Mouse (Mus musculus): ENCODE data around the gene Bcam.

Gene Bcam

DNA sequence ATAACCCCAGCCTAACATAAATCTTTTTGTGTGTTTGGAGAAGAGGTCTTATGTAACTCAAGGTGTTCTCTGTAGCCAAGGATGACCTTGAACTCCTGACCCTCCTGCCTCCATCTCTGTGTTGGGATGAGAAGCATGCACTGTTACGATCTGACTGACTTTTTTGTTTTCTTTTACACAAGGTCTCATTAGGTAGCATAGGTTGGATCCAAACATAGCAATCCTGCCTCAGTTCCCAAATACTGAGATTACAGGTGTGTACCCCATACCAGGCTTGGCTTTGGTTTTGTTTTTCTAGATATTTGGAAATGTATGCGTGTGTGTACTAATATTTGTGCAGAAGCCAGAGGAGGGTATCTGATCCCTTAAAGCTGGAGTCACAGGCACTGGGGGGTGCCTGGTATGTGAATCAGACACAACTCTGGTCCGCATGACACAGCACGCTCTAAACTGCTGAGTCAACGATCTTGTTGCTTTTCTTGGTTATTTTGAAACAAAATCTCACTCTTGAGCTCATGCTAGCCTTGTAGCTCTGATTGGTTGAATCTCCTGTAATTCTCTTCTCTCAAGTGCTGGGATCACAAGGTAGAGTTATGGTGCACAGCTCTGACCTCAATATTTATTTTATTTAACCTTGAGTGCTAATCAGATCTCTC, 52.4 kb downstream of the Bcam start:
- no peak for DNase-seq

DNA sequence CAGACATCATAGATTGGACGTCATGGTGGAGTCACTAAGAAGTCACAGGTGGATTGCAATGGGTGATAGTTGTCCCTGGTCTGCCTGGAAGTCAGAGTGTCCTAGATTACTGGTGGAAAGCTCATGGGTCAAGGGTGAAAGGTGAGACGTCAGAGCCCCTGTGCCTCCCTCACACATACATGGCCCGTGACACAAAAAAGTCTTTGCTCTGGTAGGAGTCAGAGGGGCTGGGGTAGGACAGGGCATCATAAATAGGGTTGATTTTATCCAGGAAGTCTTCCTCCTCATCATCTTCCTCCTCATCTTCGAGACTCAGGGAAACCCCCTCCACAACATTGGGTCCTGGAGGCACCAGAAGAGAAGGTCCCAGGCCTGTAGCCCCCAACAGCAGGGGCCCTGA, 53.5 kb downstream of the Bcam start:
- DNase-seq = no peak

DNA sequence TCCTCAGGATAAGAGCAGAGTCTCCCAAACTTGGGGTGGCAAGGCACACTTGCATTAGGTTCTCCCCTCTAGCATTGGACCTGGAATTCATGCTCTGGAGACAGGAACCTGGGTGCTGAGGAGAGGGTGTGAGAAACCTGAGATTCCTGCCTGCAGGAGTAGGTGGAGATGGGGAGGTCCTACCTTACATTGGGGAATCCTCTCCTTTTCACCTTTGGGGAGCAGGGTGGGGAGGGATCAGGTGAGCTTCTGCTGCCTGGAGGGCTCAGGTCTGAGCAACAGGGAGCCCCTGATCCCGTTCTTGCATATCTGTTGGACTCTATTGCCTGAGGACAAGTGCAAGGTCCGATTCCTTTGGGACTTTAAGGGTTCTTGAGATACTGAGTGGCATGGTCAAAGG, 54.0 kb downstream of the Bcam start:
- DNase-seq = no peak

DNA sequence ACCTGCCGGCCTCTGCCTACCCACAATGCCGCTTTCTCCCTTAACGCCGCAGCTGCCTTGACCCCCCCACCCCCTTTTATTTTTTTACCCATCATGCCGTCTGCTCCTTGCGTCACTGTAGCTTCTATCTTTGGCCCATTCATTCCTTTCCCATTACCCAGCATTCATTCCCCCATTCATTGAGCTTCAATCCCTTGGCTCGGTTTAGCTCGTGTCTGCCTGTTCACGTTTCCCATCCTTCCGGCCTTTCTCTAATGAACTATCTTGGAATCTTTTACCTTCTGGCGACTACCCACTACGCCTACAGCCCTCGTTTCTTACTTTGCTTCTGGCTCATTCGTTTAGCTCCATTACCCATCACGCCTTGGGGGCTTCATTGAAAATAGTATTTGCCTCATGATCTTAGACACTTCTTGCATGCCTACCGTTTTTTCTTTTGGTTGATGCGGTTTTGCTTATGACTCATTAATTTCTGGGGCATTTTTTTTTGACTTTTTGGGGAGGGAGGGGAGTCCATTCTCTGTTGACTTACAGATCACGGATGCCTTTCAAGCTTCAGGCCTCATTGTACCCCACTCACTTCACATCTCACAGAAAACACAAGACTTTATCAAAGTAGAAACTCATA, 54.6 kb downstream of the Bcam start:
- DNase-seq = no peak

DNA sequence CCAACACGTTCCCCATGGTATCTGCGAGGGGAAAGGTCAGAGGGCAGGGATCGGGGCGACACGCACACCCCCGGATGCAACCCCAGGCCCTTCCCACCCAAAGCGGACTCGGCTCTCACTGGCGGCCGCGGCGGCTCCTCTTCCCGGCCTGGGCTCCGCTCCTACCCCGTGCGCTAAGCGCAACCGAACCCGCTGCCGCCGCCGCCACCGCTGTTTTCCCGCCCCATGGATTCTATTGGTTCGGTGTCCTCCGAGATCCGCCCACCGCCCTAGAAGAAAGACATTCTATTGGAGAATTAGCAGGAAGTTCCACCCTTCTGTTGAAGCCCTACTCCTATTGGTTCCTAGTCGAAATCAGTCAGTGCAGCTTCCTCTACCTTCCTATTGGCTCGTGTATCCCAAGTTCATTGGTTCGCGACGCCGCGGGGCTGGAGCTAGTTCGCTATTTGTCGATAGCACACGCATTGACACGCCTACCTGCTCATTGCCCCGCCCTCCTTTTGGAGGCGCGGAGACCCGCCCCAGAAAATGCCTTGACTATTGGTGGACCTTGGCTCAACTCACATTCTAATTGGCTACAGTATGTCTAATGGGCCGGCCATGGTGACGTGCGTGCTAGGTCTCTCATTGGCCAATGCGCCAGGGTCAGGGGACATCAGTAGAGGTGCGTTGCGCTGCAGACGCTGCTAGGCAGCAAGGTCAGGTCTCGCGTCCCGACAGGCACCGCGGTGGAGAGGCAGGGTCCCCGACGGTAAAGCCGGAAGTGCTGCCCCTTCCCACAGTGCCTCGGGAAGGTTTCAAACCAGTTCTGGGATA, 55.4 kb downstream of the Bcam start, which contains the start of gene Tomm40:
Gene Tomm40 (minus strand): TSS at position 200 of the 816 bp plus-strand sequence.
- DNase-seq = peak; percentile 99 to 100

DNA sequence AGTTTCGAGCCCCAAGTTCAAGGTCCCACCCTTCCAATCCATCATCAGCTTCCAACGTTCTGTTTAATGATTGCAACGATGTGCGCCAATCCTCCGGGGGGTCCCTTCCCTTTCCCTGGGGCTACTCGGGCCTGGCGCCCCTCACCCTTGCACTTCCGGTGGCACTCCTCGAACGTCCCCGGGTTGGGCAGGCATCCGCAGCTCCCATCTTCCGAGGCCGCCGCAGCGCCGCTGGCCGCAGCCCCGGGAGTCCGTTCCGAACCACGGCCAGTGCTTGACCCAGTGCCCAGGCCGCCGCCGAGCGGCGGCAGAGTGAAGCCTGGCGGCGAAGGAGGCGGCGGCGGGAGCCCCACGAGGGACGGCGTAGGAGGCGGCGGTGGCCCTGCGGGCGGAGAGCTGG, 56.0 kb downstream of the Bcam start:
- DNase-seq = no peak

DNA sequence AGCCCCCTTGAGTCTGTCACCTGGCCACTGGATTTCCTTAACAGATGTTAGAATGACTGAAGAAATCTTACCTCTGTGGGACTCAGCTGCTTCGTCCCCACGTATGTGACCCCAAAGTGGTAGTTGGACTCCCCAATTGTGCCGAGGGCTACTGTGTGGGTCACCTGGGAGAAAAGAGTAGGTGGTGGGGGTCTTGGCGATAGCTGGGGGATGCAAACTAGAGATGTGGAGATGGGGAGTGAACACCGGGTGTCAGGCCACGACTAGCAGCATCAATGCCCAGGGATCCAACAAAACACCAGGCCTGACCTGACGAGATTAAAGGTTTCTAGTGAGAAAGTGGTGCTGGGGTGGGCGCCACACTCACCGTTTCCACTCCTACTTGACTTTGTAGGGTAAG, 57.2 kb downstream of the Bcam start:
- no peak for DNase-seq

DNA sequence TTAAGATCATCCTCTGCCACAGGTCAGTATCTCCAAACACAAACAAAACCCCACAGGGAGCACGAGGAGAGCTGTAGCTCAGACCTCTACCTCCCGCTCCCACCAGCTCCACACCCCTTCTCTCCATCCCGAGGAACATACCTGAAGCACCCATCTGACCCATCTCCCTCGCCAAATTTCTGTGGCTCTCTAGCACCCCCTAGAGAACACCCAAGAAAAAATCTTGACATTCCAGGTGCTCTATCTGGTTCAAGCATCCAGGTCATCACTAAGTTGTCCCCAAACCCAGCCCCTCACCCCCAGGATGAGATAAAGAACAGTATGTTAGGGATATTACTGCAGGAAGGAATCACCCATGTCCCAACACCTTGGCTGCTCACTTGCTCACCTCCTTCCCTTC, 57.6 kb downstream of the Bcam start:
- peak in 1 of 2 experiments; percentile 38 for DNase-seq

DNA sequence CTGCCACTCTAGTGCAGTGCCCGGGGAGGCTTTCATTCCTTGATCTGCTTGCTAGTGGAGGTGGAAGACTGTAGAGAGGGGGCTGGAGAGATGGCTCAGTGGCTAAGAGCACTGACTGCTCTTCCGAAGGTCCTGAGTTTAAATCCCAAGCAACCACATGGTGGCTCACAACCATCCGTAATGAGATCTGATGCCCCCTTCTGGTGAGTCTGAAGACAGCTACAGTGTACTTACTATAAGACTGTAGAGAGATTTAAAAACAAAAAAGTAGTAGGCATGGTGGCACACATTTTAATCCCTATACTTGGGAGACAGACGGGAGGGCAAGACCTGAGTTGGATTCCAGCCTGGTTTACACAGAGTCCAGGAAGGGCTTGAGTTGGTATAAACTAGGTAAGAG, 58.4 kb downstream of the Bcam start:
- DNase-seq = no peak

DNA sequence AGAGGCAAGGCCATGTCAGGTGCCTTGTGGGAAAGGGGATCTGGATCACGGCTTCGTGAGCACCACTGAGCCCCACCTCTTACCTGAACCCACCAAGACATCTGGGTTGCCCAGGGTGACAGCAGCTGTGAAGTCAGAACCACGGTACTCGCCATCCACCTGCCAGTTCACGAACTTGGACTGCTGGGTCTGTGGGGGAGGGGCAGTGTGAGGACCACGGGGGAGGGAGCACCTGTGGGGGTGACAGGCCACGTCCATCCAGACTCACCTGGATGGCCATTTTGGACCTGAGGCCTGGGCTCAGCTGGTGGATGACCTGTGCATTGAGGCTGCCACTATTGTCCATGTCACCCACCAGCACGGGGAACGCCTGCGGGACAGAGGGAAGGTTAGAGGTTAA, 60.2 kb downstream of the Bcam start:
- DNase-seq = no peak
